Mouse (Mus musculus) heart, adult 18-20 months (tissue): ENCODE results near the gene Hdhd5. TPM values are rescaled to one million over a fixed set of nuclear protein-coding genes. Genes with fewer than 3 reads are reported as not detected.

Experiments used
- DNase-seq, 2 experiments: peaks; one replicate each; pipeline ENCODE4 v3.0.0; 2021 to 2022; ENCODE audit warnings: mixed read lengths in 1 of 2
- total RNA-seq, 2 experiments: library from RNA; stranded (reverse); gene quantifications; 2 replicates each; pipeline ENCODE4 v1.2.3; 2021

Hdhd5 gene
- total RNA-seq, 2 experiments from 2014 or later: 18.7 to 21.8 TPM

- DNase-seq: no peak
These were observed 5.2 kb upstream of the Hdhd5 start for GRCm38 (mm10) chr6:120536337-120536736.

- no peak for DNase-seq
These were observed 1.5 kb upstream of the Hdhd5 start for GRCm38 (mm10) chr6:120532594-120532993.

- DNase-seq: no peak
These were observed 2.0 kb downstream of the Hdhd5 start for GRCm38 (mm10) chr6:120529123-120529522.

GRCm38 (mm10) chr6:120524796-120525195 is 6.3 kb downstream of the Hdhd5 start:
- no peak for DNase-seq

- DNase-seq: no peak
These were observed 11.5 kb downstream of the Hdhd5 start for GRCm38 (mm10) chr6:120519647-120520046.

GRCm38 (mm10) chr6:120517311-120517710 is 13.8 kb downstream of the Hdhd5 start:
- no peak for DNase-seq

GRCm38 (mm10) chr6:120516879-120517278 is 14.2 kb downstream of the Hdhd5 start:
- DNase-seq: no peak

GRCm38 (mm10) chr6:120516422-120516821 is 14.7 kb downstream of the Hdhd5 start:
- no peak for DNase-seq

- DNase-seq: no peak
These were observed 19.9 kb downstream of the Hdhd5 start for GRCm38 (mm10) chr6:120511212-120511611.

GRCm38 (mm10) chr6:120510425-120510824 is 20.7 kb downstream of the Hdhd5 start:
- no peak for DNase-seq

- no peak for DNase-seq
These were observed 21.1 kb downstream of the Hdhd5 start for GRCm38 (mm10) chr6:120509975-120510374.

GRCm38 (mm10) chr6:120508645-120509044 is 22.5 kb downstream of the Hdhd5 start:
- DNase-seq: no peak

- no peak for DNase-seq
These were observed 25.6 kb downstream of the Hdhd5 start for GRCm38 (mm10) chr6:120505531-120505930.

GRCm38 (mm10) chr6:120504051-120504450 is 27.1 kb downstream of the Hdhd5 start:
- no peak for DNase-seq

- DNase-seq: no peak
These were observed 34.6 kb downstream of the Hdhd5 start for GRCm38 (mm10) chr6:120496544-120496943.

- peak; percentile 29 to 30 for DNase-seq
These were observed 37.5 kb downstream of the Hdhd5 start, which contains the start of gene Tmem121b for GRCm38 (mm10) chr6:120493374-120494181. Gene Tmem121b (minus strand): TSS chr6:120493807.

GRCm38 (mm10) chr6:120492499-120493373 is 38.4 kb downstream of the Hdhd5 start:
- DNase-seq: no peak

- DNase-seq: no peak
These were observed 39.1 kb downstream of the Hdhd5 start for GRCm38 (mm10) chr6:120491862-120492498.

- DNase-seq: no peak
These were observed 40.1 kb downstream of the Hdhd5 start for GRCm38 (mm10) chr6:120491064-120491463.

- DNase-seq: no peak
These were observed 41.7 kb downstream of the Hdhd5 start for GRCm38 (mm10) chr6:120489461-120489860.

- DNase-seq: no peak
These were observed 42.5 kb downstream of the Hdhd5 start for GRCm38 (mm10) chr6:120488647-120489046.

GRCm38 (mm10) chr6:120486051-120486510 is 45.0 kb downstream of the Hdhd5 start:
- DNase-seq: no peak
